Mouse (Mus musculus) lung, embryonic 14.5 days (tissue): ENCODE data around the gene Srarp. TPM values are rescaled to one million over a fixed set of nuclear protein-coding genes. Genes with fewer than 3 reads are reported as not detected.

Source experiments
- ATAC-seq: fragments of 200-750 bp; cut with Nextera tagmentation; 2 replicates; pipeline ENCODE4 v1.8.0; 2017; ENCODE audit warnings: mild to moderate bottlenecking, moderate TSS enrichment, moderate library complexity; ENCODE audit not compliant: insufficient read depth
- DNase-seq: peaks from one replicate; pipeline ENCODE4 v3.0.0-alpha.2; 2015
- H3K27ac ChIP-seq: fragments of 300-500 bp; sonication (generic); 2 replicates; pipeline ENCODE4 v1.5.1; 2014; ENCODE audit warnings: low read depth, mild to moderate bottlenecking, moderate library complexity
- H3K27me3 ChIP-seq: fragments of 300-500 bp; sonication (generic); 2 replicates; pipeline ENCODE4 v1.6.1; 2014; ENCODE audit warnings: low read length, control low read depth; ENCODE audit not compliant: insufficient read depth
- H3K36me3 ChIP-seq: fragments of 300-500 bp; sonication (generic); 2 replicates; pipeline ENCODE4 v1.6.1; 2014; ENCODE audit warnings: control low read depth; ENCODE audit not compliant: insufficient read depth
- H3K4me1 ChIP-seq: fragments of 300-500 bp; sonication (generic); 2 replicates; pipeline ENCODE4 v1.6.1; 2014; ENCODE audit warnings: antibody characterized with exemption, control low read depth; ENCODE audit not compliant: insufficient read depth
- H3K4me2 ChIP-seq: fragments of 300-500 bp; sonication (generic); 2 replicates; pipeline ENCODE4 v1.6.1; 2014; ENCODE audit warnings: mild to moderate bottlenecking
- H3K4me3 ChIP-seq: fragments of 300-500 bp; sonication (generic); 2 replicates; pipeline ENCODE4 v1.5.1; 2014; ENCODE audit warnings: low read depth, low read length
- H3K9ac ChIP-seq: fragments of 300-500 bp; sonication (generic); 2 replicates; pipeline ENCODE4 v1.6.1; 2014
- H3K9me3 ChIP-seq: fragments of 300-500 bp; sonication (generic); 2 replicates; pipeline ENCODE4 v1.6.1; 2016; ENCODE audit warnings: low read depth, low read length, control low read depth
- CTCF ChIP-seq: IDR thresholded peaks from 2 replicates; pipeline ENCODE4 v1.5.1; 2016; ENCODE audit warnings: antibody characterized with exemption, low read depth
- WGBS: fragments of 180-500 bp; shearing (Covaris S2); extraction: QIAGEN DNeasy Blood & Tissue Kit; methylation state at CpG from one replicate; pipeline ENCODE4 v1.1.7; 2014; 5-methylcytosine and 5-hydroxymethylcytosine counted together
- polyA plus RNA-seq: library from polyadenylated mRNA; unstranded; fragments of >200 nt; fragmentation: Nextera tagmentation; extraction: Ambion mirVana; gene quantifications from 2 replicates; pipeline ENCODE4 v1.2.1, GENCODE M21; 2014

Gene Srarp
- polyA plus RNA-seq, 1 experiment from 2014 or later = not detected

DNA sequence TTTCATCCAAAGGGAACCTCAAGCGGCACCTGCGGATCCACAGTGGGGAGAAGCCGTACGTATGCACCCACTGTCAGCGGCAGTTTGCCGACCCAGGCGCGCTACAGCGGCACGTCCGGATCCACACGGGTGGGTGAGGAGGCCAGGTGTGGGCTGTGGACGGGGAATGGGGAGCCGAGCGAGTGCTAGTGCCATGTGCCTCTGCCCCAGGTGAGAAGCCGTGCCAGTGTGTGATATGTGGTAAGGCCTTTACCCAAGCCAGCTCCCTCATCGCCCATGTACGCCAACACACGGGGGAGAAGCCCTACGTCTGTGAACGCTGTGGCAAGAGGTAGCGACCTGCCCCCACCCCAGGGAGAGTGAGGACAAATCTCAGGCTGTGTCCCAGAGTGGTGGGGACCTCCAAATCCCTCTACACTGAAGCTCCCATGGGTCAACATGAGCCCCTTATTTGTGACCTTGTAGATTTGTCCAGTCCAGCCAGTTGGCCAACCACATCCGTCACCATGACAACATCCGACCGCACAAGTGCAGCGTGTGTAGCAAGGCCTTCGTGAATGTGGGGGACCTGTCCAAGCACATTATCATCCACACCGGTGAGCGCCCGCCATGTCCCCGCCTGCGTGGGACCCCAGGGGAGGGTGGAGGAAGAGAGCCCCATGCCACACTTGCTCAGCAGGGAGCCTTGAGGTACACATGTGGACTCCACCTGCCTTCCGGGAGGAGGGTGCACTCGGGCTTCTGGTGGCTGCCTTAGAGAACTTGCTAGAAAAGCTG, 29.8 kb upstream of the Srarp start:
- no peaks in the 10 kb centered on the region for H3K4me1 ChIP-seq
- no peak overlapping the region for H3K4me3 ChIP-seq
- no peak for ATAC-seq
- no peaks in the 10 kb centered on the region for H3K9me3 ChIP-seq
- H3K27ac ChIP-seq = no peak overlapping the region
- peaks cover 87% of the 10 kb centered on the region for H3K36me3 ChIP-seq
- H3K27me3 ChIP-seq = no peaks in the 10 kb centered on the region
- DNase-seq = no peak
- no peak for TF ChIP-seq CTCF
- WGBS = 89% methylated on average over 34 of the region's 34 CpGs
- no peak overlapping the region for H3K9ac ChIP-seq
- H3K4me2 ChIP-seq = no peak overlapping the region

DNA sequence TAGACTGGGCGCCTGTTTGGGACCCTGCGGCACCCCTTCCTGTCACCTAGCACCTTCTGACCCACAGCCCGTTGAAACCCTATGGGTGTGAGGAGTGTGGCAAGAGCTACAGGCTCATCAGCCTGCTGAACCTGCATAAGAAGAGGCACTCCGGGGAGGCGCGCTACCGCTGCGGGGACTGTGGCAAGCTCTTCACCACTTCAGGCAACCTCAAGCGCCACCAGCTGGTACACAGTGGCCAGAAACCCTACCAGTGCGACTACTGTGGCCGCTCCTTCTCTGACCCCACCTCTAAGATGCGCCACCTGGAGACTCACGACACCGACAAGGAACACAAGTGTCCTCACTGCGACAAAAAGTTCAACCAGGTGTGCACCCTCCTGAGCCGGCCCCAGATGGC, 28.8 kb upstream of the Srarp start:
- H3K27ac ChIP-seq = no peak overlapping the region
- WGBS = 74% methylated on average over 16 of the region's 16 CpGs
- TF ChIP-seq CTCF = no peak

DNA sequence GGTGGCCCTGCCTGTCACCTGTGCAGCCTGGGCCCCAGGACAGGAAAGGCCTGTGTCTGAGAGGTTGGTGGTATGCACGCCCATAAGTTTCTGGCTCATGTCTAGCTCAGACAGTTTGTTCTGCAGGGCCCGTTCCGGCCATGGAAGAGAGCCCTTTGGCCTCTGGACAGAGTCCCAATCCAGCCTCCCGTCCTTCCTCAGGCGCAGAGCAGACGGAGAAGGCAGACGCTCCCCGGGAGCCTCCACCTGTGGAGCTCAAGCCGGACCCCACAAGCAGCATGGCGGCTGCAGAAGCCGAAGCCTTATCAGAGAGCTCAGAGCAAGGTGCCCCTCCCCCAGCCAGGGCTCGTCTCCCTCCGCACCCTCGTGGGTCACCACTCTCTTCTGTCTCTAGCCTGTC, 27.6 kb upstream of the Srarp start:
- ATAC-seq (no peak), DNase-seq (no peak)
- H3K4me3 ChIP-seq = no peak overlapping the region
- H3K36me3 ChIP-seq = peaks cover 77% of the 10 kb centered on the region
- 59% methylated on average over 12 of the region's 14 CpGs for WGBS
- no peaks in the 10 kb centered on the region for H3K27me3 ChIP-seq
- H3K4me1 ChIP-seq = no peaks in the 10 kb centered on the region
- no peak for TF ChIP-seq CTCF
- H3K9ac ChIP-seq = no peak overlapping the region
- H3K27ac ChIP-seq = no peak overlapping the region
- H3K9me3 ChIP-seq = no peaks in the 10 kb centered on the region
- no peak overlapping the region for H3K4me2 ChIP-seq

More for the DNA sequence above, 28.8 kb upstream of the Srarp start:
- H3K4me3 ChIP-seq = no peak overlapping the region
- peaks cover 80% of the 10 kb centered on the region for H3K36me3 ChIP-seq
- H3K4me1 ChIP-seq = no peaks in the 10 kb centered on the region
- H3K27me3 ChIP-seq = no peaks in the 10 kb centered on the region
- H3K9ac ChIP-seq = no peak overlapping the region; the same call in 1 of the 2 replicates
- no peak overlapping the region for H3K4me2 ChIP-seq
- DNase-seq = no peak
- H3K9me3 ChIP-seq = no peaks in the 10 kb centered on the region
- ATAC-seq = no peak

DNA sequence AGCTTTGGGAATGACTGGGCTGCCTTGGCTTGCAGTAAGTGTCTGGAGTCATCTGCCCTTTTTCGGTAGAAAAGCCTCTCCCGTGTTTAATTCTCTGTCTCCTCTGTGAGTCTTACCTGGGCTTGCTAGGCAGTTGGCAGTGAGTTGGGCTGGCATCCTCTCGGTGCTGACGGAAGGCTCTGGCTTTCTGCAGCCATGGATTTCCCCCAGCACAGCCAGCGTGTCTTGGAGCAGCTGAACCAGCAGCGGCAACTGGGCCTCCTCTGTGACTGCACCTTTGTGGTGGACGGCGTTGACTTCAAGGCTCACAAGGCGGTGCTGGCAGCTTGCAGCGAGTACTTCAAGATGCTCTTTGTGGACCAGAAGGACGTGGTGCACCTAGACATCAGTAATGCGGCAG, 25.7 kb upstream of the Srarp start:
- peaks cover 59% of the 10 kb centered on the region for H3K36me3 ChIP-seq
- ATAC-seq = no peak
- H3K27ac ChIP-seq = no peak overlapping the region

DNA sequence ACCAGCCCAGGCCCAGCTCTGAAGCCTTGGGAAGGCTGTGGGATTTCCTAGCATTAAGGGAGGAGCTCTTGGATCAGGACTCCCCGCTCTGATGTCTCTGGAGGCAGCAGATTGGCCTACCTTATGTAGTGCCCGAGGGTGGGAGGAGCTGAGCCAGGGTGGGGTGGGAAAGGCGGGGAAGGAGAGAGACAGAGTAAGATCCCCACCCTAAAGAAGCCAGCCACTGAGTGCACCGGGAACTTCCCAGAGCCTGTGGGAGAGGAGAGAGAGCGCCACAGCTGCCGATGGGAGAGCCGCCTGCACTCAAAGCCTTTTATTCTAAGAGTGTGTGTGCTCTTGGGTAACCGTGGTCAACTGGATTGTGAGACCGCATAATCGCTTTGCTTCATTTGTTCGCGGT, 25.2 kb upstream of the Srarp start:
- no peak for TF ChIP-seq CTCF
- H3K4me1 ChIP-seq = 0 out of 2 replicates have a peak, but pooled peaks cover 5% of the 10 kb centered on the region
- H3K27me3 ChIP-seq = no peaks in the 10 kb centered on the region
- no peak for DNase-seq
- WGBS = 64% methylated on average over 12 of the region's 12 CpGs
- ATAC-seq = no peak
- H3K9me3 ChIP-seq = no peaks in the 10 kb centered on the region
- peaks cover 54% of the 10 kb centered on the region for H3K36me3 ChIP-seq
- H3K9ac ChIP-seq = no peak overlapping the region
- H3K27ac ChIP-seq = no peak overlapping the region
- H3K4me3 ChIP-seq = no peak overlapping the region
- no peak overlapping the region for H3K4me2 ChIP-seq

More for the DNA sequence above, 25.7 kb upstream of the Srarp start:
- no peak for DNase-seq
- no peak overlapping the region for H3K4me3 ChIP-seq
- no peak overlapping the region for H3K9ac ChIP-seq
- no peaks in the 10 kb centered on the region for H3K27me3 ChIP-seq
- TF ChIP-seq CTCF = no peak
- 0 out of 2 replicates have a peak, but pooled peaks cover 5% of the 10 kb centered on the region for H3K4me1 ChIP-seq
- H3K4me2 ChIP-seq = no peak overlapping the region
- no peaks in the 10 kb centered on the region for H3K9me3 ChIP-seq
- 86% methylated on average over 12 of the region's 12 CpGs for WGBS

DNA sequence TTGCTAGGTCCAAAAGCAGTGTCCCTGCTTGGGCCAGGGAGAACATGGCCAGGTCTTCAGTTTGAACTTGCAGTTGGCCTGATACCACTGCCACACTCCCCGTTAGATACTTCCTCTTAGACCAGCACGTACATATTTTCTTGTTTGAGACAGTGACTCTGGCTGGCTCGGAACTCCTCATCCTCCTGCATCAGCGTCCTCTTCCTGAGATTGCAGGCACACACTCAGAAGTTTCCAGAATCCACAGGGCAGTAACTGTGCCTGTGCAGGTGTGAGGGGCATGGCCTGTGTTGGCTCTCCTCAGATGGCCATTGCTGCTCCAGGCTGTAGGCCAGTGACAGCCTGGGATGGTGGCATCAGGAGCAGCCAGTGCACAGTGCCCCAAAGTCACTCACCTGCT, 24.6 kb upstream of the Srarp start:
- Histone ChIP-seq H3K36me3 (peaks cover 48% of the 10 kb centered on the region), H3K4me3 (no peak overlapping the region), H3K27ac (no peak overlapping the region), H3K4me2 (no peak overlapping the region), H3K9me3 (no peaks in the 10 kb centered on the region), H3K9ac (no peak overlapping the region), H3K27me3 (no peaks in the 10 kb centered on the region), H3K4me1 (0 out of 2 replicates have a peak, but pooled peaks cover 5% of the 10 kb centered on the region)
- ATAC-seq = no peak
- WGBS = 86% methylated on average over 4 of the region's 4 CpGs
- no peak for TF ChIP-seq CTCF
- DNase-seq = no peak

DNA sequence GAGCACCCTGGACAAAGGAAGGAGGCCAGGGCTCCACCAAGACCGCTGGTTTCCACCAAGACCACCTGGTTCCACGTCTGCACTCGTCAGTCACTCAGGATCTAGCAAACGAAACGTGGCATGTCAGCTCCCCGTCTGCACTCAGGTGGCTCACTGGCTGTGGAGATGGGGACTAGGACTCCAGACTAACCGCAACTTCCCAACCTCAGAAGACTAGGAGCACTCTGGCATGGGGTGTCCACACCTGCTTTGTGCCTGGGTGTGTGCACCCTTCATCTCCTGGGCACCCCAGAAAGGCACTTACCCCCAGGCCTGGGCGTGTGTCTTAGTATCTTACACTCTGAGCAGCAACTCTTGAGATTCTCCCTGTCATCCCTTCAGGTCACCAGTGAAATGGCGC, 23.9 kb upstream of the Srarp start:
- H3K36me3 ChIP-seq = peaks cover 41% of the 10 kb centered on the region
- H3K9me3 ChIP-seq = no peaks in the 10 kb centered on the region
- no peak overlapping the region for H3K4me3 ChIP-seq
- DNase-seq = no peak
- ATAC-seq = no peak
- H3K4me1 ChIP-seq = 0 out of 2 replicates have a peak, but pooled peaks cover 5% of the 10 kb centered on the region
- no peak for TF ChIP-seq CTCF
- no peak overlapping the region for H3K9ac ChIP-seq
- H3K27me3 ChIP-seq = no peaks in the 10 kb centered on the region
- 81% methylated on average over 9 of the region's 9 CpGs for WGBS
- H3K27ac ChIP-seq = no peak overlapping the region
- H3K4me2 ChIP-seq = no peak overlapping the region
